Mouse (Mus musculus): ENCODE data around the gene Gsap.

DNA sequence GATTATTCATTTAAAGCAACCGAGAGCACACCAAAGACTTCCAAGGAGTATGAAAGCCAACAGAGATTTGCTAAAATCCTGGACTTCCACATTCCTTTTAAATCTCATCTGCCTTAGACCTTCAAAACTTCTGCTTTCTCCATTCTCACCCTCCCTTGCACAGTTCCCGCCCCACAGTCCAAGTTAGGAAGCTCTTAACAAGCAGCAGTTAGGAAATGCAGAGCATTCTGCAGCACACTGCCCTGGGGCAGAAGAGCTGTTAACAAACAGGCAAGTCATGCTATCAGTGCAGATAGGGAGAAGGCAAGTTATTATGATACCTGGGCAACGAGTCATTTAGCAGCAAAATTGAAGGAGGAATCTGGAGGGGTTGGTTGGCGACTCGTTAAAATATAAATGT is 49.5 kb upstream of the Gsap start:
- no peak for TF ChIP-seq CTCF (conservative IDR thresholded peaks at IDR 0.05; ENCODE audit: low read length)
- no peak for TF ChIP-seq NANOG (IDR thresholded peaks at IDR 0.05; ENCODE audit: borderline replicate concordance, low read length)
